Mouse (Mus musculus) embryonic fibroblast, embryonic 13.5 days (primary cell): ENCODE data around the gene Rab13.

Experiments used
- CTCF ChIP-seq: IDR thresholded peaks from 2 replicates; pipeline ENCODE4 v1.5.1; 2011; ENCODE audit warnings: mild to moderate bottlenecking, control low read depth, low read length, moderate library complexity, borderline replicate concordance; ENCODE audit not compliant: insufficient read depth
- POLR2A ChIP-seq: IDR thresholded peaks from 2 replicates; pipeline ENCODE4 v1.6.1; 2011; ENCODE audit warnings: low read depth, mild to moderate bottlenecking, control low read depth, low read length, moderate library complexity

DNA sequence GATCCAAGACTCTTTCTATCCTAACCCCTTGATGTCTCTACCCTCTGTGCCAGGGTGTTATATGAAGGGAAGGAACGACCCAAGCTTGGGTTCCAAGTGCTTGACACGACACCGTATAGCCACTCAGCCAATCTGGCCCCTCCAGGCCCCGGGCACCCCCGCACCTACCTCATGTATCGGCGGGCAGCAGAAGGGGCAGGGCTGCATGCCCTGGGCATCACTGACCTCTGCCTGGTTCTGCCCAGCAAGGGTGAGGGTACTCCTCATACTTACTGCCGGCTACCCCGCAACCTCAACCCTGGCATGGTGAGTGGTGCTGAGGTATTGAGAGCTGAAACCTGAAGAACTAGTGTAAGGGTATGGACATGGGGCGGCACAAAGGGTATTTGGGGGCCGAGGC, 54.7 kb downstream of the Rab13 start:
- TF ChIP-seq CTCF (no peak), POLR2A (no peak)
